Mouse (Mus musculus): ENCODE data around the gene Ankdd1a. TPM values are rescaled to one million over a fixed set of nuclear protein-coding genes. Genes with fewer than 3 reads are reported as not detected.

Ankdd1a gene
- total and polyA plus RNA-seq, 3 experiments: not detected

- no peak for TF ChIP-seq UBTF (IDR thresholded peaks at IDR 0.05; ENCODE audit: low read depth, low read length)
- peak; percentile 72; the same call in 1 of the 2 replicates for TF ChIP-seq EP300 (IDR thresholded peaks at IDR 0.05; ENCODE audit: low read length)
- TF ChIP-seq POLR2AphosphoS2 (IDR thresholded peaks at IDR 0.05; ENCODE audit: low read depth, low read length): no peak
- TF ChIP-seq RAD21 (IDR thresholded peaks at IDR 0.05; ENCODE audit: low read depth, low read length): no peak
- no peak for TF ChIP-seq MAFK (IDR thresholded peaks at IDR 0.05; ENCODE audit: insufficient replicate concordance, low read length)
- no peak for TF ChIP-seq ZMIZ1 (IDR thresholded peaks at IDR 0.05; ENCODE audit: low read depth, low read length)
- TF ChIP-seq GABPA (IDR thresholded peaks at IDR 0.05; ENCODE audit: insufficient replicate concordance, low read depth, low read length): no peak
- no peak for TF ChIP-seq CTCF (conservative IDR thresholded peaks at IDR 0.05 in 1 of 2, IDR thresholded peaks at IDR 0.05 in 1 of 2; ENCODE audit: low read depth in 2 of 2, low read length in 2 of 2)
- TF ChIP-seq SIN3A (IDR thresholded peaks at IDR 0.05; ENCODE audit: low read length): no peak
These were observed 25.8 kb upstream of the Ankdd1a start (continued) for GRCm38 (mm10) chr9:65545635-65546412.

DNA sequence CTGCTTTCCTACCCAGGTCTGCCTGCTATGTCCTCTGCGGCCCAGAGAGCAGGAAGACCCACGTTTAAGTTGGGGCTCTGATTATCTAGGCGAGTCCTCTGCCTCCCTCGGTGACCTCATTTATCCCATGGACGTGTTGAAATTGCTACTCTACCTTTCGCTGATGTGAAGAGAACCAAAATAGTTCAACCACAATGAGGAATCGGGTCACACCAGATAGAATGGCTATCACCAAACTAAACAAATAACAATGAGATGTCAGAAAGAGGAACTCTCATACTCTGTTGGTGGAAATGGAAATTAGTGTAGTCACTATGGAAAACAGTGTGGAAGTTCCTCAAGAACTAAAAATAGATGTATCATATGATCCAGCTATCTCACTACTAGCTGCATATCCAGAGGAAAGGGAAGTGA, 22.1 kb upstream of the Ankdd1a start:
- peak; percentile 88 for DNase-seq (ENCODE audit: extremely low read depth)
- Histone ChIP-seq H3K9me3 (replicated peaks; ENCODE audit: low read length) (no peaks in the 10 kb centered on the region), H3K27me3 (replicated peaks) (no peaks in the 10 kb centered on the region), H3K36me3 (replicated peaks in 1 of 2; ENCODE audit: control insufficient read depth in 1 of 2, insufficient read depth in 1 of 2, low read length in 1 of 2) (no peaks in the 10 kb centered on the region), H3K4me1 (ENCODE audit: control insufficient read depth in 1 of 2, insufficient read depth in 2 of 2) (peaks cover 20 to 74% of the 10 kb centered on the region in 2 experiments), H3K79me2 (replicated peaks; ENCODE audit: control insufficient read depth, extremely low read depth, insufficient read depth, poor library complexity, severe bottlenecking) (no peaks in the 10 kb centered on the region), H3K9ac (ENCODE audit: insufficient read depth, low read depth) (peak overlapping the region; percentile 58), H3K27ac (ENCODE audit: insufficient read depth, low read depth) (peak overlapping the region; percentile 99), H3K4me2 (ENCODE audit: insufficient read depth, low read depth, poor library complexity, severe bottlenecking) (peak overlapping the region; percentile 60), H3K4me3 (replicated peaks in 1 of 3; ENCODE audit: low read depth in 2 of 3, low read length in 2 of 3, poor library complexity in 1 of 3) (peak overlapping the region in 1 of 3 experiments; percentile 25)
- TF ChIP-seq JUN (IDR thresholded peaks at IDR 0.05; ENCODE audit: insufficient read depth, low read depth, low read length) (peak; percentile 43), BHLHE40 (IDR thresholded peaks at IDR 0.05; ENCODE audit: low read depth, low read length) (peak; percentile 69), EP300 (IDR thresholded peaks at IDR 0.05; ENCODE audit: low read length) (peak; percentile 84), UBTF (IDR thresholded peaks at IDR 0.05; ENCODE audit: low read depth, low read length) (no peak), ETS1 (conservative IDR thresholded peaks at IDR 0.05; ENCODE audit: low read depth, low read length) (peak; percentile 76; the same call in 1 of the 2 replicates), TCF12 (IDR thresholded peaks at IDR 0.05; ENCODE audit: low read depth, low read length) (peak; percentile 32; the same call in 1 of the 2 replicates), MEF2A (IDR thresholded peaks at IDR 0.05; ENCODE audit: borderline replicate concordance, low read depth, low read length) (peak; percentile 94), JUND (conservative IDR thresholded peaks at IDR 0.05; ENCODE audit: low read depth, low read length) (0 out of 2 replicates have a peak, but pooled peaks have one; percentile 28), CTCF (conservative IDR thresholded peaks at IDR 0.05 in 1 of 2, IDR thresholded peaks at IDR 0.05 in 1 of 2; ENCODE audit: low read depth in 2 of 2, low read length in 2 of 2) (no peak), IRF4 (IDR thresholded peaks at IDR 0.05; ENCODE audit: low read depth, low read length) (peak; percentile 36; the same call in 1 of the 2 replicates)
- dilution Hi-C loops (cut with MboI; ENCODE audit: extremely low pct_ligation_motif_present, extremely low pct_unique_long_range_greater_than_20kb, low sequenced_read_pairs) (no loop called here), in situ Hi-C loops (cut with MboI; ENCODE audit: low pct_ligation_motif_present, low pct_unique_long_range_greater_than_20kb, low sequenced_read_pairs) (no loop called here)

All from CH12.LX (cell line).